Mouse (Mus musculus) neural tube, embryonic 15.5 days (tissue): ENCODE data around the gene Aurkb. TPM values are rescaled to one million over a fixed set of nuclear protein-coding genes. Genes with fewer than 3 reads are reported as not detected.
"Not testable (repeated sequence)": the region's sequence is repeated elsewhere in the genome, so short reads cannot be mapped to it uniquely, and the experiment has no call there.

ENCODE experiments used
- ATAC-seq: fragments of 200-750 bp; cut with Nextera tagmentation; 2 replicates; pipeline ENCODE4 v1.8.0; 2017; ENCODE audit warnings: mild to moderate bottlenecking, moderate TSS enrichment, moderate library complexity; ENCODE audit not compliant: low FRiP score
- H3K27ac ChIP-seq: fragments of 300-500 bp; sonication (generic); replicated peaks from 2 replicates; pipeline ENCODE4 v1.5.1; 2015; ENCODE audit warnings: mild to moderate bottlenecking, inconsistent platforms
- H3K27me3 ChIP-seq: fragments of 300-500 bp; sonication (generic); replicated peaks from 2 replicates; pipeline ENCODE4 v1.6.1; 2015; ENCODE audit warnings: inconsistent platforms
- H3K36me3 ChIP-seq: fragments of 300-500 bp; sonication (generic); 2 replicates; pipeline ENCODE4 v1.6.1; 2015; ENCODE audit warnings: inconsistent platforms
- H3K4me1 ChIP-seq: fragments of 300-500 bp; sonication (generic); 2 replicates; pipeline ENCODE4 v1.6.1; 2015; ENCODE audit warnings: inconsistent platforms
- H3K4me2 ChIP-seq: fragments of 300-500 bp; sonication (generic); 2 replicates; pipeline ENCODE4 v1.6.1; 2015; ENCODE audit warnings: inconsistent platforms, mild to moderate bottlenecking, moderate library complexity
- H3K4me3 ChIP-seq: fragments of 300-500 bp; sonication (generic); replicated peaks from 2 replicates; pipeline ENCODE4 v1.5.1; 2015; ENCODE audit warnings: mild to moderate bottlenecking, inconsistent platforms
- H3K9ac ChIP-seq: fragments of 300-500 bp; sonication (generic); replicated peaks from 2 replicates; pipeline ENCODE4 v1.6.1; 2015; ENCODE audit warnings: mild to moderate bottlenecking, inconsistent platforms
- H3K9me3 ChIP-seq: fragments of 300-500 bp; sonication (generic); replicated peaks from 2 replicates; pipeline ENCODE4 v1.6.1; 2016; ENCODE audit warnings: inconsistent platforms
- WGBS: fragments of 180-500 bp; shearing (Covaris S2); methylation state at CpG from one replicate; pipeline ENCODE4 v1.1.7; 2015; ENCODE audit warnings: mixed read lengths; 5-methylcytosine and 5-hydroxymethylcytosine counted together
- polyA plus RNA-seq: library from polyadenylated mRNA; unstranded; fragments of >200 nt; fragmentation: Nextera tagmentation; extraction: Ambion mirVana; gene quantifications from 2 replicates; pipeline ENCODE4 v1.2.1, GENCODE M21; 2015

Aurkb gene
- polyA plus RNA-seq = 15.6 and 47.4 TPM in 2 replicates

DNA sequence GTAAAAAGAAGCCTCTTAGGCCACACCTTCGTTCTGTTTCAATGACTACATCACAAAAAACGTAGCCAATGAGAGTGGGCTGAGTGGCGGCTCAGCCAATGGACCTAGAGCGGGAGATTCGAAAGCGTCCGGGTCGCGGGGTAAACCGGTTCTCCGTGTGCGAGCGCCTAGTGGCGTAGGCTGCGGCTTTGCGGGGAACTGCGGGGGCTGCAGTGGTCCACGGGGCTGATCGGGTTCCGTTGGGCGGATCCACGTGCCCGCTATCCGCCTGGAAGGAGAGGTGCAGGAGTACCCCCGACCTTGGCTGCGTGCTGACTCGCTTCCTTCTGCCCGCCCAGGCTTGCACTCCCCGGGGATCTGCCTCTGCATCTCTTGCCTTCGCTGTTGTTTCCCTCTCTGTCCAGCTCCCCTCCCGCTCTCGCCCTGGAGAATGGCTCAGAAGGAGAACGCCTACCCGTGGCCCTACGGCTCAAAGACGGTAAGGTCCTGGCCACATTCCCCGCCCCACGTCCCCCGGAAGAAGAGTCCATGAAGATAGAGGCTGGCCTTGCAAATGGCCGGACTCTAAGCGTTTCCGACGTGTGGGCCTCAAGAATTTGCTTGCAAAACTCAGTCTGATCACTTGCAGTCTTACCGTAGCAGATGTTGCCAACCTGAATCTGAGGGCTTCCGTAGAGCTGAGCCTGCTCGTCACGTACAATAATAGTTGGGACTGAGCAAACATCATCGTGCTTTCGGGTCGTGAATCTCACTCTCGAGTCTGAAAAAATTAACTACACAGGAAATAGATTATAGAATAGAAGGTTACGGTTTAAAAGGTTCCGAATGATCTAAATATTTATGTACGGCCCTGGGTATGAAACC, at the start of gene Aurkb:
TSS of gene Aurkb (plus strand) at position 117 of the 864 bp plus-strand sequence.
- Histone ChIP-seq H3K27ac (no peak within 1 kb of the TSS; the same call in 1 of the 2 replicates), H3K9ac (peak within 1 kb of the TSS; percentile 45), H3K36me3 (no peaks in the 10 kb centered on the region), H3K4me3 (peak within 1 kb of the TSS; percentile 63), H3K4me1 (peaks cover 12% of the 10 kb centered on the region), H3K27me3 (no peaks in the 10 kb centered on the region), H3K4me2 (peak within 1 kb of the TSS; percentile 100), H3K9me3 (no peaks in the 10 kb centered on the region)
- under 1% methylated on average over 53 of the region's 54 CpGs for WGBS
- ATAC-seq = peak; percentile 19; the same call in 1 of the 2 replicates

DNA sequence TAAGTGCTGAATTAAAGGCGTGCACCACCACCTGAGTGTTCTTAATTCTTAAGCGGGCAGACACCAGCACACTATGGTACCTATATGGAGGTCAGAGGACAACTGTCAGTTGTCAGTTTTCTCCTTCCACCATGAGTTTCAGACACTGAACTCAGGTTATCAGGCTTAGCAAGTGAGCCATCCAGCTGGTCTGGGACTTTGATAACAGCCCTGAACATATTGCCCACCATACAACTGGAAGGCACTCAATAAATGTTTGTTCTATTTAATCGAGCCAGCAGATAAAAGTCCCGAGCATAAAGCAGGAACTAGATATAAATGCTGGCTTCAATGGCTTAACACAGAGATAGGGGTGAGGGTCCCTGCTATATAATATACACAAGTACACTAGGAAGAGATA, 48.4 kb upstream of the Aurkb start:
- no peaks in the 10 kb centered on the region for H3K9me3 ChIP-seq
- H3K4me3 ChIP-seq = no peak overlapping the region
- no peak overlapping the region for H3K9ac ChIP-seq
- no peak overlapping the region for H3K27ac ChIP-seq
- H3K4me1 ChIP-seq = no peaks in the 10 kb centered on the region
- no peak overlapping the region for H3K4me2 ChIP-seq
- H3K27me3 ChIP-seq = no peaks in the 10 kb centered on the region
- H3K36me3 ChIP-seq = peaks cover 92% of the 10 kb centered on the region
- WGBS = 95% methylated on average over 4 of the region's 4 CpGs
- ATAC-seq = no peak

DNA sequence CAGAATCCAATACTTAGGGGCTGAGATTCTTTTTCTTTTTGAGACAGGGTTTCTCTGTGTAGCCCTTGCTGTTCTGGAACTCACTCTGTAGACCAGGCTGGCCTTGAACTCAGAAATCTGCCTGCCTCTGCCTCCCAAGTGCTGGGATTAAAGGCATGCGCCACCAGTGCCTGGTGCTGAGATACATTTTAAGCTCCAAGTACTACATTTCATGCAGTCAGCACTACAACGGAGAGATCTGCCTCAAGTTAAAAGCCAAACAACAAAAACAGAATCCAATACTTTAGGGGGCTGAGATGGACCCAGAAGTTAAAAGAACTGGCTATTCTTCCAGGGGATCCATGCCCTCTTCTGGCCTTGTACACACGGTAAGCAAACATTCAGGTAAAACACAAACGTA, 42.7 kb upstream of the Aurkb start:
- not testable (repeated sequence) for H3K9ac ChIP-seq, H3K27ac ChIP-seq, H3K27me3 ChIP-seq, H3K4me3 ChIP-seq, H3K9me3 ChIP-seq, ATAC-seq, H3K4me2 ChIP-seq
- Histone ChIP-seq H3K36me3 (peaks cover 57% of the 10 kb centered on the region), H3K4me1 (peaks cover 10% of the 10 kb centered on the region)
- WGBS = 94% methylated on average over 4 of the region's 4 CpGs

DNA sequence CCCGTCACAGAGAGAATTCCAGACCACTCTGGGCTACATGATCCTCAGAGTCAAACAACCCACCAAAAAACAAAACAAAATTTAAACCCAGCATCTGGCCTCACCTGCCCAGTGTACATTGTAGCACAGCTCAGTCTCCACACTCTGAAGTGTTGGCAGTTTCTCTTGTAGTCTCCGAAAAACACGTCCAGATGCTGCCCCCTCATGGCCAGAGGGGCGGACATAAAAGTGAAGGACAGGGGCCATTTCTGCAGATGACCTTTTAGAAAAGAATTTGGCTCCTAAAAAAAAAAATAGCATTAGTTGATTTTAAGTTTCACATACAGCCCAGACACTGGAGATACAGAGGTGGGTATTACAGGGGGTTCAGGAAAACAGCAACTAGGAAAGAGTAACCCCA, 41.9 kb upstream of the Aurkb start:
- Histone ChIP-seq H3K4me2 (no peak overlapping the region), H3K27me3 (no peaks in the 10 kb centered on the region), H3K36me3 (peaks cover 49% of the 10 kb centered on the region), H3K9me3 (no peaks in the 10 kb centered on the region), H3K9ac (no peak overlapping the region), H3K4me3 (no peak overlapping the region), H3K27ac (no peak overlapping the region), H3K4me1 (peaks cover 12% of the 10 kb centered on the region)
- ATAC-seq = no peak
- 70% methylated on average over 4 of the region's 4 CpGs for WGBS

DNA sequence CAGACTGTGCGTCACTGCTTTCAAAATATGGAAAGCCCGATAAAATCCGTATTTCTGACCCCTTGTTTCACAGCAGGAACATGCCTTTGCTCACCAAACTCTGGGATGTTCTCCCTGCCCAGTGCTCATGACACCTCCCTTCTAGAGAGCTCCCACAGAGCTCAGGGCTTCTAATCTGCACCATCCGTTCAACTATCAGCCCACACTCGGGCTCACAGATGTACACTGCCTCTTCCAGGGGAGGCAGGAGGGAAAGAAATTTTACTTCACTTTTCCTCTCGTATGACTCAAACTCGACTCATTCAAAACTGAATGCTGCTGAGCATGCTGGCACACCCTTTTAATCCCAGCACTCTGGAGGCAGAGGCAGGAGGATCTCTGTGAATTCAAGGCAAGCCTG, 40.3 kb upstream of the Aurkb start:
- no peaks in the 10 kb centered on the region for H3K9me3 ChIP-seq
- WGBS = 91% methylated on average over 7 of the region's 7 CpGs
- H3K27ac ChIP-seq = no peak overlapping the region
- H3K4me2 ChIP-seq = no peak overlapping the region
- no peak overlapping the region for H3K4me3 ChIP-seq
- no peak overlapping the region for H3K9ac ChIP-seq
- no peak for ATAC-seq
- no peaks in the 10 kb centered on the region for H3K27me3 ChIP-seq
- peaks cover 12% of the 10 kb centered on the region for H3K4me1 ChIP-seq
- peaks cover 34% of the 10 kb centered on the region for H3K36me3 ChIP-seq

DNA sequence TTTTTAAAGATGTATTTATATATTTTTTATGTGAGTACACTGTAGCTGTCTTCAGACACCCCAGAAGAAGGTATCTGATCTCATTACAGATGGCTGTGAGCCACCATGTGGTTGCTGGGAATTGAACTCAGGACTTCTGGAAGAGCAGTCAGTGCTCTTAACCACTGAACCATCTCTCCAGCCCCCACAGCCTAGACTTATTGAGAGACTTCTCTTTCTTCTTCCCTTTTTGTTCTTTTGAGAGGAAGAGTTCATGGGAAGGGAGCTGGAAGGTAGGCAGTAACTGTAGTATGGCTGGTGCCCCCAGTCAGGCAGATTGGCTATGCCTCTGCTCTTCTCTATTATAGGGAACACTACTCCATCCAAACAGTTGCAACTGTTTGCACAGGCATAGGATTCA, 38.9 kb upstream of the Aurkb start:
- not testable (repeated sequence) for H3K4me3 ChIP-seq, H3K9ac ChIP-seq, ATAC-seq, H3K9me3 ChIP-seq, H3K4me2 ChIP-seq, H3K27me3 ChIP-seq, H3K27ac ChIP-seq
- Histone ChIP-seq H3K36me3 (peaks cover 21% of the 10 kb centered on the region), H3K4me1 (peaks cover 20% of the 10 kb centered on the region)

DNA sequence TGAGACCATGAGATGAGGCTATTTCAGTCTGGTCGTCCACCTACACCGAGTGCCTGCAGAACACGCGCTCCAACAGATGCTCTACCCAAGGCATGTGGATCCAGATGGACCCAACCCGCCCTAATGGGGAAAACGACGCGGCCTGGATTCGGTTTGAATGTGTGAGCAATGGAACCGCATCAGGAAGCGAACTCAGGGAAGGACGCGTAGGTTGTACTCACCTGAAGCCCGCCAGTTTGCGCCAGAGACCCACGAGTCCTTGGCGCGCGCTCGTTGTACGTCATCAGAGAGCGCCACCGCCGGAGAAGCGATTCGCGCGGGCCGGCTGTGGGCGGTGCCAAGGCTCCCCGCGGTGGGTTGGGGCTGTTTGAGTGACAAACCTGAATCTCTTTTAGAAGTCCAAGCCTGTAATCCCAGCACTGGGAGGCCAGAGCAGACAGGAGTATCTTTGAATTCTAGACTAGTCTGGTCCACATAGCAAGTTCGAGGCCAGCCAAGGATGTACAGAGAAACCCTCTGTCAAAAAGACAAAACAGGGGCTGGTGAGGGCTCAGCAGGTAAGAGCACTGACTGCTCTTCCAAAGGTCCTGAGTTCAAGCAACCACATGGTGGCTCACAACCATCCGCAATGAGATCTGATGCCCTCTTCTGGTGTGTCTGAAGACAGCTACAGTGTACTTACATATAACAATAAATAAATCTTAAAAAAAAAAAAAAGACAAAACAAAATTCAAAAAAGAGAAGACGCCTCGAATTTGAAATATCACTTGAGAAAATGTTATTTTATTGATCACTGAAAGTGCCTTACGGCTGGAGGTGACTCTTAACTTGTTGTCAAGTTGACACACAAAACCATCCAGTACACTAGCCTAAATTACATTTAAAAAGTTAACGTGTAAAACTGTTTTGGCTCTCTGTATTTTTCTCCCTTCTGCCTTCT, 37.0 kb upstream of the Aurkb start, which contains the start of gene Pfas:
TSS of gene Pfas (minus strand) at position 279 of the 940 bp plus-strand sequence.
- ATAC-seq = peak; percentile 80
- Histone ChIP-seq H3K4me1 (peaks cover 26% of the 10 kb centered on the region), H3K36me3 (0 out of 2 replicates have a peak, but pooled peaks cover 2% of the 10 kb centered on the region), H3K27me3 (no peaks in the 10 kb centered on the region), H3K27ac (peak within 1 kb of the TSS; percentile 69), H3K4me3 (peak within 1 kb of the TSS; percentile 54), H3K9ac (peak within 1 kb of the TSS; percentile 53), H3K9me3 (no peaks in the 10 kb centered on the region), H3K4me2 (peak within 1 kb of the TSS; percentile 57)
- WGBS = 9% methylated on average over 38 of the region's 38 CpGs

DNA sequence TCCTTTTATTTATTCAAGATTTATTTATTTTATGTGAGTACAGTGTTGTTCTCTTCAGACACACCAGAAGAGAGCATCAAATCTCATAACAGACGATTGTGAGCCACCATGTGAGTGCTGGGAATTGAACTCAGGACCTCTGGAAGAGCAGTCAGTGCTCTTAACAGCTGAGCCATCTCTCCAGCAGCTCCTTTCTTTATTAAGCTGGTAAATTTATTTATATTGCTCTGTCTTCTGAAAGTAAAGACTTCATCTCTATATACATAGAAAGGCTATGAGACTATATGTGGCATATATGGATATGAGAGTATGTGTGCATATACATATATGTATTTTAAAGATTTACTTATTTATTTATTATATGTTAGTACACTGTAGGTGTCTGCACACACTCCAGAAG, 35.9 kb upstream of the Aurkb start:
- Histone ChIP-seq H3K4me2 (no peak overlapping the region), H3K27ac (no peak overlapping the region), H3K9me3 (no peaks in the 10 kb centered on the region), H3K4me1 (peaks cover 26% of the 10 kb centered on the region), H3K27me3 (no peaks in the 10 kb centered on the region), H3K4me3 (no peak overlapping the region), H3K9ac (no peak overlapping the region), H3K36me3 (no peaks in the 10 kb centered on the region)
- no peak for ATAC-seq
- WGBS = 95% methylated on average over 1 of the region's 1 CpGs

DNA sequence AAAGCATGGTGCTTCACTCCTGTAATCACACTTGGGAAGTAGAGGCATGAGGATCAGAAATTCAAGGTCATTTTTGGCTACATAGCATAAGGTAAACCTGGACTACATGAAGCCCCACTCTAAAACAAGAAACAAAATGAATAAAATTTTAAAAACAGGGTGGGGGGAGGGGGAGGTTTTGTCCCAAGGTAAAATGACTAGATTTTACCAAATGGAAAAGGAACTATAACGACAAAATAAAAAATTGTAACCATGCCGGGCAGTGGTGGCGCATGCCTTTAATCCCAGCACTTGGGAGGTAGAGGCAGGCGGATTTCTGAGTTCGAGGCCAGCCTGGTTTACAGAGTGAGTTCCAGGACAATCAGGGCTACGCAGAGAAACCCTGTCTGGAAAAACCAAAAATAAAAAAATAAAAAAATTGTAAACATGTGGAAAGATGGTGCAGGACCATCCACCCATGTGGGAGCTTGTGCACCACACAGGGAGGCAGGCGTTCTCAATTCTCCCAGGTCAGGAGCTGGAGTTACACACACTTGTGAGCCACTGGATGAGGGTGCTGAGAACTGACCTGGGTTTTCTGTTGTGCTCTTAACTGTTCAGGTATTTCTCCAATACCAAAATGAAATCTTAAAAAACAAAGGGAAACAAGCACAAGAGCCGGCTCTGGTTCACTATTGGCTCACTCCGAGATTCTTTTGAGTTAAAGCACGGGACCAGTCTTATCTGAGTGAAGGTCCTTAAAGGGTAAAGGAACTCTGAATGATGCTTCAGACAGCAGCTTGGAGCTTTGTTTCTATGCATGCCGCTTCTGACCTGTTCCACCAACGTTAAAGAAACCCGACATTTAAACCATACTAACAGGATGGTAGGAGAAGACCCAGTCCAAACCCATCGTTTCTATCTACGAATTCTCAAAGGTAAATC, 34.8 kb upstream of the Aurkb start:
- no peak overlapping the region for H3K27ac ChIP-seq
- H3K27me3 ChIP-seq = no peaks in the 10 kb centered on the region
- no peaks in the 10 kb centered on the region for H3K36me3 ChIP-seq
- ATAC-seq = no peak
- 91% methylated on average over 15 of the region's 15 CpGs for WGBS
- H3K4me2 ChIP-seq = peak overlapping the region; percentile 89; the same call in 1 of the 2 replicates
- no peak overlapping the region for H3K4me3 ChIP-seq
- peaks cover 31% of the 10 kb centered on the region for H3K4me1 ChIP-seq
- no peaks in the 10 kb centered on the region for H3K9me3 ChIP-seq
- no peak overlapping the region for H3K9ac ChIP-seq

DNA sequence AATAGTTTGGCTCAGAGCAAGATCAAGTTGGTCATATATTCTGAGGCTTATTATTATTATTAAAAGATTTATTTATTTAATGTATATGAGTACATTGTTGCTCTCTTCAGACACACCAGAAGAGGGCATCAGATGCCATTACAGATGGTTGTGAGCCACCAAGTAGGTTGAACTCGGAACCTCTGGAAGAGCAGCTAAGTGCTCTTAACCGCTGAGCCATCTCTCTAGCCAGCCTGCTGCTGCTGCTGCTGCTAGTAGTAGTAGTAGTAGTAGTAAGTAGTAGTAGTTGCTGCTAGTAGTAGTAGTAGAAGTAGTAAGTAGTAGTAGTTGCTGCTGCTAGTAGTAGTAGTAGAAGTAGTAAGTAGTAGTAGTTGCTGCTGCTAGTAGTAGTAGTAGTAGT, 34.0 kb upstream of the Aurkb start:
- H3K9me3 ChIP-seq, H3K27me3 ChIP-seq, H3K36me3 ChIP-seq, H3K9ac ChIP-seq, ATAC-seq: not testable (repeated sequence)
- Histone ChIP-seq H3K4me3 (peak overlapping the region; percentile 45), H3K27ac (peak overlapping the region; percentile 83), H3K4me2 (peak overlapping the region; percentile 89), H3K4me1 (peaks cover 31% of the 10 kb centered on the region)
- WGBS = 75% methylated on average over 2 of the region's 2 CpGs
